Mouse (Mus musculus): ENCODE data around the gene Plekho2. TPM values are rescaled to one million over a fixed set of nuclear protein-coding genes. Genes with fewer than 3 reads are reported as not detected.

Gene Plekho2
- polyA plus RNA-seq, 1 experiment from 2014 or later: 29.5 TPM

Other genes with a start within 250 kb of the Plekho2 start
- 10.5 and 10.6 TPM in 2 replicates for gene Pdcd7, start 233.9 kb downstream of the Plekho2 start, polyA plus RNA-seq (2014; fragmentation: Nextera tagmentation; extraction: Ambion mirVana)
- gene Ubap1l, start 219.0 kb downstream of the Plekho2 start, polyA plus RNA-seq (2014; fragmentation: Nextera tagmentation; extraction: Ambion mirVana): 0.19 and 0.30 TPM in 2 replicates
- gene Kbtbd13, start 188.4 kb downstream of the Plekho2 start, polyA plus RNA-seq (2014; fragmentation: Nextera tagmentation; extraction: Ambion mirVana): 0.43 and 0.81 TPM in 2 replicates
- 1.4 TPM in 2 replicates for gene Rasl12, start 181.5 kb downstream of the Plekho2 start, polyA plus RNA-seq (2014; fragmentation: Nextera tagmentation; extraction: Ambion mirVana)
- not detected in 2 replicates for gene Slc51b, start 157.1 kb downstream of the Plekho2 start, polyA plus RNA-seq (2014; fragmentation: Nextera tagmentation; extraction: Ambion mirVana)
- gene Mtfmt, start 144.3 kb downstream of the Plekho2 start, polyA plus RNA-seq (2014; fragmentation: Nextera tagmentation; extraction: Ambion mirVana): 20.2 and 20.3 TPM in 2 replicates
- 54.7 and 64.9 TPM in 2 replicates for gene Spg21, start 119.1 kb downstream of the Plekho2 start, polyA plus RNA-seq (2014; fragmentation: Nextera tagmentation; extraction: Ambion mirVana)
- gene Ankdd1a, start 59.8 kb downstream of the Plekho2 start, polyA plus RNA-seq (2014; fragmentation: Nextera tagmentation; extraction: Ambion mirVana): not detected in 2 replicates
- gene Pif1, start 7.1 kb upstream of the Plekho2 start, polyA plus RNA-seq (2014; fragmentation: Nextera tagmentation; extraction: Ambion mirVana): 16.4 and 18.0 TPM in 2 replicates
- gene Rbpms2, start 49.6 kb upstream of the Plekho2 start, polyA plus RNA-seq (2014; fragmentation: Nextera tagmentation; extraction: Ambion mirVana): 34.8 and 36.5 TPM in 2 replicates
- gene Oaz2, start 88.0 kb upstream of the Plekho2 start, polyA plus RNA-seq (2014; fragmentation: Nextera tagmentation; extraction: Ambion mirVana): 119 and 123 TPM in 2 replicates
- 5.5 and 5.8 TPM in 2 replicates for gene Zfp609, start 247.5 kb upstream of the Plekho2 start, polyA plus RNA-seq (2014; fragmentation: Nextera tagmentation; extraction: Ambion mirVana)